Mouse (Mus musculus) G1E (cell line): ENCODE results near the gene Map1b.

Experiments used
- CTCF ChIP-seq: IDR thresholded peaks from 2 replicates; pipeline ENCODE4 v1.5.1; 2012; ENCODE audit warnings: low read depth, low read length, inconsistent platforms, mixed read lengths
- GATA1 ChIP-seq: IDR thresholded peaks from 2 replicates; pipeline ENCODE4 v1.6.1; 2012; ENCODE audit warnings: borderline replicate concordance, low read length, inconsistent platforms, mixed read lengths
- GATA2 ChIP-seq: IDR thresholded peaks from 2 replicates; pipeline ENCODE4 v1.6.1; 2012; ENCODE audit warnings: low read depth, low read length, inconsistent platforms, borderline replicate concordance
- TAL1 ChIP-seq: conservative IDR thresholded peaks from 2 replicates; pipeline ENCODE4 v1.6.1; 2012; ENCODE audit warnings: low read depth, low read length, inconsistent platforms, mixed read lengths

DNA sequence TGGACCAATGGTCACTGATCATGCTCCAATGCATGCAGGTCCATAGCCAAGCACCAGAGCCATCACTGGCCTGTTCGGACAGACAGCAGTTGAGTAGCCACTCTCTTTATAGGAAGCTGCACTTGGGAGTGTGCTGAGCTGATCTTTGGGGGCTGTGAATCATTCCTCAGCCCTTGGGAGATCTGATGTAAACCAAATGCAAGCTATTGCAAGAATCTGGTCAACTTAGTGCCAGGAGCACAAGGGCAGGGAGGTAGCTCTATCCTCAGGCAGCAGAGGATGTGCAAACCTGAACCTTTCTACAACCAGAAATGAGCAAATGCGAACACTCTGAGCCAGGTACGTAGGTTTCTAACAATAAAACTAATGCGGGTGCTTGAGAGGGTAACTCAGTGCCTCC lies 26.3 kb downstream of the Map1b start:
- TF ChIP-seq CTCF = no peak
- TF ChIP-seq GATA1 = no peak
- no peak for TF ChIP-seq TAL1
- no peak for TF ChIP-seq GATA2
